Mouse (Mus musculus): ENCODE data around the gene Ptcd2. TPM values are rescaled to one million over a fixed set of nuclear protein-coding genes. Genes with fewer than 3 reads are reported as not detected.

Ptcd2 gene
- polyA plus RNA-seq, 1 experiment from 2014 or later: 62.1 TPM

GRCm38 (mm10) chr13:99279351-99279750, 65.2 kb downstream of the Ptcd2 start:
- WGBS: 73% methylated on average over 10 of the region's 10 CpGs
- Histone ChIP-seq H3K9ac (replicated peaks; ENCODE audit: low read depth, low read length) (no peak overlapping the region), H3K9me3 (ENCODE audit: control insufficient read depth, low read length) (no peaks in the 10 kb centered on the region), H3K4me2 (ENCODE audit: low read depth, low read length) (no peak overlapping the region), H3K27me3 (ENCODE audit: control insufficient read depth, insufficient read depth, low read length) (no peaks in the 10 kb centered on the region), H3K27ac (ENCODE audit: low read depth, low read length) (no peak overlapping the region), H3K36me3 (ENCODE audit: control insufficient read depth, insufficient read depth, low read length) (no peaks in the 10 kb centered on the region), H3K4me3 (ENCODE audit: low read depth, low read length) (no peak overlapping the region), H3K4me1 (ENCODE audit: control insufficient read depth, insufficient read depth, low read length) (peaks cover 6% of the 10 kb centered on the region; the same call in 1 of the 2 replicates)
- ATAC-seq (ENCODE audit: low read depth): no peak

GRCm38 (mm10) chr13:99278511-99278910, 66.0 kb downstream of the Ptcd2 start:
- Histone ChIP-seq H3K4me3 (ENCODE audit: low read depth, low read length) (no peak overlapping the region), H3K27me3 (ENCODE audit: control insufficient read depth, insufficient read depth, low read length) (no peaks in the 10 kb centered on the region), H3K36me3 (ENCODE audit: control insufficient read depth, insufficient read depth, low read length) (no peaks in the 10 kb centered on the region), H3K9ac (replicated peaks; ENCODE audit: low read depth, low read length) (no peak overlapping the region), H3K4me1 (ENCODE audit: control insufficient read depth, insufficient read depth, low read length) (no peaks in the 10 kb centered on the region), H3K27ac (ENCODE audit: low read depth, low read length) (no peak overlapping the region), H3K9me3 (ENCODE audit: control insufficient read depth, low read length) (no peaks in the 10 kb centered on the region), H3K4me2 (ENCODE audit: low read depth, low read length) (no peak overlapping the region)
- 84% methylated on average over 6 of the region's 6 CpGs for WGBS
- ATAC-seq (ENCODE audit: low read depth): no peak

- H3K9ac ChIP-seq (replicated peaks; ENCODE audit: low read depth, low read length): no peak overlapping the region
- ATAC-seq (ENCODE audit: low read depth): no peak
- no peaks in the 10 kb centered on the region for H3K27me3 ChIP-seq (ENCODE audit: control insufficient read depth, insufficient read depth, low read length)
- no peak overlapping the region for H3K4me3 ChIP-seq (ENCODE audit: low read depth, low read length)
- 93% methylated on average over 3 of the region's 3 CpGs for WGBS
- no peaks in the 10 kb centered on the region for H3K4me1 ChIP-seq (ENCODE audit: control insufficient read depth, insufficient read depth, low read length)
- no peak overlapping the region for H3K27ac ChIP-seq (ENCODE audit: low read depth, low read length)
- H3K4me2 ChIP-seq (ENCODE audit: low read depth, low read length): no peak overlapping the region
- H3K9me3 ChIP-seq (ENCODE audit: control insufficient read depth, low read length): no peaks in the 10 kb centered on the region
- no peaks in the 10 kb centered on the region for H3K36me3 ChIP-seq (ENCODE audit: control insufficient read depth, insufficient read depth, low read length)
These were observed 67.0 kb downstream of the Ptcd2 start for GRCm38 (mm10) chr13:99277521-99277920.

GRCm38 (mm10) chr13:99272046-99272445, 72.5 kb downstream of the Ptcd2 start:
- H3K4me3 ChIP-seq (ENCODE audit: low read depth, low read length): no peak overlapping the region
- H3K27ac ChIP-seq (ENCODE audit: low read depth, low read length): no peak overlapping the region
- H3K4me2 ChIP-seq (ENCODE audit: low read depth, low read length): no peak overlapping the region
- H3K4me1 ChIP-seq (ENCODE audit: control insufficient read depth, insufficient read depth, low read length): no peaks in the 10 kb centered on the region
- H3K36me3 ChIP-seq (ENCODE audit: control insufficient read depth, insufficient read depth, low read length): no peaks in the 10 kb centered on the region
- no peak for ATAC-seq (ENCODE audit: low read depth)
- H3K9me3 ChIP-seq (ENCODE audit: control insufficient read depth, low read length): no peaks in the 10 kb centered on the region
- H3K9ac ChIP-seq (replicated peaks; ENCODE audit: low read depth, low read length): no peak overlapping the region
- no peaks in the 10 kb centered on the region for H3K27me3 ChIP-seq (ENCODE audit: control insufficient read depth, insufficient read depth, low read length)
- 95% methylated on average over 3 of the region's 3 CpGs for WGBS

Other genes starting within 250 kb of the Ptcd2 start
- 0.62 and 0.94 TPM in 2 replicates for gene Zfp366, start 159.9 kb downstream of the Ptcd2 start, polyA plus RNA-seq (2014; fragmentation: Nextera tagmentation; extraction: Ambion mirVana)
- 40.2 and 43.4 TPM in 2 replicates for gene Mrps27, start 81 bp upstream of the Ptcd2 start, polyA plus RNA-seq (2014; fragmentation: Nextera tagmentation; extraction: Ambion mirVana)
- 1,731 and 2,267 TPM in 2 replicates for gene Map1b, start 171.8 kb upstream of the Ptcd2 start, polyA plus RNA-seq (2014; fragmentation: Nextera tagmentation; extraction: Ambion mirVana)

Data from neural tube, embryonic 14.5 days (tissue).